Mouse (Mus musculus) liver, embryonic 14.5 days (tissue): ENCODE results near the gene Gm8773.

Source experiments
- CTCF ChIP-seq: IDR thresholded peaks from 2 replicates; pipeline ENCODE4 v1.5.1; 2016; ENCODE audit warnings: antibody characterized with exemption, low read depth, control low read depth
- EP300 ChIP-seq: IDR thresholded peaks from 2 replicates; pipeline ENCODE4 v1.6.1; 2016; ENCODE audit warnings: antibody characterized with exemption, low read depth

DNA sequence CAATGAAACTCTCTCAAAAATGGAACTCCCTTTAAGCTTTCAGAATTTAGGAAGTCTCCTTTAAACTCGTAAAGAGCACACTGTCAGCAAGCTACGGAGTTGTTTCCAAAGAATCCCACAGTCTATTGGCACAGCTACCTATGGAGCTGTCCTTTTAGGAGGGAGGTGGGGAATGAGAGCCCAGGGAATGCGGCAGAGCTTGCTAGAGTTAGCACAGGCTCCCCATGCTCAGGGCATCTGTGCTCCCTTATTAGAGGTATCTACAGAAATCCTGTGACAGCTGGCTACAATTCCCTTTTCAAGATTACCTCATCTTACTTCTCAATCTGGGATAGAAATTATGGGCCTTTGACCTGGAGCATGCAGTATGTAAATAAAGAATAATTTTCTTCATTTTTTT lies 36.9 kb downstream of the Gm8773 start:
- no peak for TF ChIP-seq CTCF
- TF ChIP-seq EP300, result no peak
